Mouse (Mus musculus) kidney, adult 2 months (tissue): Measurements from ENCODE around the gene Scyl1. TPM values are rescaled to one million over a fixed set of nuclear protein-coding genes. Genes with fewer than 3 reads are reported as not detected.

Experiments used
- DNase-seq: peaks from one replicate; pipeline ENCODE4 v3.0.0; 2021
- H3K27ac ChIP-seq: fragments of 200-500 bp; 2 replicates; pipeline ENCODE4 v1.5.1; 2012; ENCODE audit warnings: low read depth, low read length, control low read depth, inconsistent platforms; ENCODE audit not compliant: insufficient read depth
- H3K27me3 ChIP-seq: fragments of 200-500 bp; replicated peaks from 2 replicates; pipeline ENCODE4 v1.6.1; 2012; ENCODE audit warnings: mild to moderate bottlenecking, moderate library complexity, low read length, inconsistent platforms; ENCODE audit not compliant: control insufficient read depth, insufficient read depth
- H3K36me3 ChIP-seq: fragments of 200-500 bp; 2 replicates; pipeline ENCODE4 v1.6.1; 2012; ENCODE audit warnings: mild to moderate bottlenecking, moderate library complexity, low read length, inconsistent platforms; ENCODE audit not compliant: control insufficient read depth, insufficient read depth
- H3K4me1 ChIP-seq: fragments of 200-500 bp; 2 replicates; pipeline ENCODE4 v1.6.1; 2011; ENCODE audit warnings: low read length; ENCODE audit not compliant: control insufficient read depth, insufficient read depth
- H3K4me3 ChIP-seq: fragments of 200-500 bp; 2 replicates; pipeline ENCODE4 v1.5.1; 2011; ENCODE audit warnings: mild to moderate bottlenecking, low read depth, low read length, control low read depth; ENCODE audit not compliant: insufficient read depth
- CTCF ChIP-seq: fragments of 200-500 bp; conservative IDR thresholded peaks from 2 replicates; pipeline ENCODE4 v1.5.1; 2011; ENCODE audit warnings: low read depth, mild to moderate bottlenecking, control low read depth, low read length, moderate library complexity, mixed read lengths; ENCODE audit not compliant: insufficient read depth, insufficient read length
- POLR2A ChIP-seq: fragments of 200-500 bp; IDR thresholded peaks from one replicate; pipeline ENCODE4 v1.6.1; 2011; ENCODE audit warnings: low read depth, low read length, control low read depth
- WGBS: fragments of 180-500 bp; shearing (Covaris S2); methylation state at CpG from one replicate; pipeline ENCODE4 v1.1.7; 2018; 5-methylcytosine and 5-hydroxymethylcytosine counted together
- polyA plus RNA-seq: library from polyadenylated mRNA; depleted of rRNA; stranded (reverse); fragments of >200 nt; gene quantifications from 2 replicates; pipeline ENCODE4 v1.2.3, GENCODE M21; 2012

Scyl1 gene
- polyA plus RNA-seq, 1 experiment, result 107 TPM

DNA sequence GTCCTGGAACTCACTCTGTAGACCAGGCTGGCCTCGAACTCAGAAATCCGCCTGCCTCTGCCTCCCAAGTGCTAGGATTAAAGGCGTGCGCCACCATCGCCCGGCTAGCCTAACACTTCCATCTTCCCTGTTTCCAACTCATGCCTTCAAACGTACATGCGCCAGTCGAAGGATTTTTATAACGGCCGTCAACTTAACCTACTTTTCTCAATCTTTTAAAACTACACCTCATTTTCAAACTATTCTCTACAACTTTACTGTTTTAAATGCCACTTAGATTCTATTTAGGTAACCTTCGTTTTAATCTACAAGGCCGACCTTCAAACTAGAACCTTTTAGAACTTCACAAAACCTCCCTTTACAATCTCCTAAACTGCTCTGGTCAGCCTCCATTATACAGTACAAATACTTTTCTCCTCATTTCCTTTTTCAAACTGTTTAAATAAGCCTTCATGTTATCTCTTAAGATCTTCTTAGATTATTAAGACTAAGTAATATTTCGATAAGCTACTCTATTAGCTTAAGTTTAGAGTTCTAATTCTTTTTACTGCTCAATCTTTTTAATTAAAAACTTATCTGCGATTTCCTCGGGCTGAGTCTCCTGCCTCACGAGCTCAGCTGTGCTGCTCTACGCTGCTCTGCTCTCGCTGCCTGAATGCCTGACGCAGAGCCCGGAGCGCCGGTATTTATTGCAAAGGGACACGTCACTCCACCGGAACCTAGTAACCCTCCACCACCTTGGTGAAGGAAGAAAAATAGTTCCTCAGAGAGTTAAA, 31.0 kb upstream of the Scyl1 start:
- peak; percentile 98 for DNase-seq
- Histone ChIP-seq H3K4me1 (peaks cover 27% of the 10 kb centered on the region), H3K27me3 (no peaks in the 10 kb centered on the region), H3K36me3 (peaks cover 26% of the 10 kb centered on the region), H3K27ac (peak overlapping the region; percentile 99), H3K4me3 (peak overlapping the region; percentile 75)
- TF ChIP-seq POLR2A (peak; percentile 100), CTCF (0 out of 2 replicates have a peak, but pooled peaks have one; percentile 6)
- under 1% methylated on average over 25 of the region's 25 CpGs for WGBS

DNA sequence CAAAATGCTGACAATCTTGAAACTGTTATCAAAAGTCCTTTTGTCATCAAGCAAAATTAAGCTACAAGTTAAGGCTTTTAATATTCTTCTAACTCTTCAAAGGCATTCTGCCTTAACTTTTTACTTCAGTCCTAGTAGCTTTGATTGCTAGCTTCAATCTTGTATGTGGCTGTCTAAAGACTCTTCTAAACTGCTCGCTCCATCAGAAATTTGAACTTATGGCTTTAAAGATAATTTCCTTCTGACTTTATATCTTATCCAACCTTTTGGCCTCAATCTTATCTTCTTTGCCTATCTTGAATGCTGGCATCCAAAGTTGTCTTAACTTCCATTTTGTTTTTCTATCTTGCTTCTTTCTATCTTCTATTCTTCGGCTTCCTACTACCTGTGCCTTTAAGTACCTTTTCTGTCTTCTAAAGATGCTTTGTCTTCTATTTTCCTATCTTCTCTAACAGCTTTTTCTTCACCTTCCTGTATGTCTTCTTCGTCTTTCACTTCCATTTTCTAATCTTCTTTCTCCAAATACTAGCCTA, 30.3 kb upstream of the Scyl1 start:
- no peak for DNase-seq
- Histone ChIP-seq H3K27me3 (no peaks in the 10 kb centered on the region), H3K4me3 (peak overlapping the region; percentile 75), H3K27ac (peak overlapping the region; percentile 87), H3K4me1 (peaks cover 21% of the 10 kb centered on the region), H3K36me3 (peaks cover 33% of the 10 kb centered on the region)
- TF ChIP-seq POLR2A (no peak), CTCF (no peak)
- 0% methylated on average over 3 of the region's 3 CpGs for WGBS

GRCm38 (mm10) chr19:5800632-5801431, 29.6 kb upstream of the Scyl1 start:
- peak; percentile 40 for DNase-seq
- peaks cover 40% of the 10 kb centered on the region for H3K36me3 ChIP-seq
- peaks cover 16% of the 10 kb centered on the region for H3K4me1 ChIP-seq
- H3K27me3 ChIP-seq, result no peaks in the 10 kb centered on the region
- TF ChIP-seq CTCF (0 out of 2 replicates have a peak, but pooled peaks have one; percentile 4), POLR2A (peak; percentile 73)
- peak overlapping the region; percentile 73 for H3K27ac ChIP-seq
- H3K4me3 ChIP-seq, result peak overlapping the region; percentile 75
- WGBS, result under 1% methylated on average over 19 of the region's 19 CpGs

- Histone ChIP-seq H3K4me3 (peak overlapping the region; percentile 75), H3K4me1 (peaks cover 14% of the 10 kb centered on the region; the same call in 1 of the 2 replicates), H3K36me3 (peaks cover 42% of the 10 kb centered on the region), H3K27ac (peak overlapping the region; percentile 73), H3K27me3 (no peaks in the 10 kb centered on the region)
- TF ChIP-seq POLR2A (no peak), CTCF (no peak)
- DNase-seq, result no peak
- WGBS, result 0% methylated on average over 2 of the region's 2 CpGs
Measured at GRCm38 (mm10) chr19:5800350-5800631, 29.1 kb upstream of the Scyl1 start.

- WGBS, result under 1% methylated on average over 10 of the region's 10 CpGs
- TF ChIP-seq POLR2A, result peak; percentile 62
- 0 out of 2 replicates have a peak, but pooled peaks have one; percentile 9 for TF ChIP-seq CTCF
- H3K4me1 ChIP-seq, result peaks cover 11% of the 10 kb centered on the region; the same call in 1 of the 2 replicates
- peaks cover 42% of the 10 kb centered on the region for H3K36me3 ChIP-seq
- peak; percentile 56 for DNase-seq
- H3K4me3 ChIP-seq, result peak overlapping the region; percentile 75
- no peaks in the 10 kb centered on the region for H3K27me3 ChIP-seq
- H3K27ac ChIP-seq, result peak overlapping the region; percentile 73
Measured at GRCm38 (mm10) chr19:5799566-5800349, 28.5 kb upstream of the Scyl1 start.

GRCm38 (mm10) chr19:5798700-5799479, 27.7 kb upstream of the Scyl1 start:
- 0 out of 2 replicates have a peak overlapping the region, but pooled peaks have one; percentile 15 for H3K27ac ChIP-seq

More at GRCm38 (mm10) chr19:5798700-5799479, 27.7 kb upstream of the Scyl1 start:
- TF ChIP-seq POLR2A, result peak; percentile 50
- no peak for TF ChIP-seq CTCF
- Histone ChIP-seq H3K4me3 (peak overlapping the region; percentile 75), H3K27me3 (no peaks in the 10 kb centered on the region), H3K36me3 (peaks cover 42% of the 10 kb centered on the region), H3K4me1 (peaks cover 4% of the 10 kb centered on the region; the same call in 1 of the 2 replicates)
- under 1% methylated on average over 7 of the region's 7 CpGs for WGBS
- DNase-seq, result no peak
